Mouse (Mus musculus) embryonic fibroblast, embryonic 13.5 days (primary cell): ENCODE measurements around the gene Cd5. TPM values are rescaled to one million over a fixed set of nuclear protein-coding genes. Genes with fewer than 3 reads are reported as not detected.
A peak's percentile ranks its signal among the peaks of the same experiment; 100 is the strongest.

Source experiments
- H3K27ac ChIP-seq: 2 replicates; pipeline ENCODE4 v1.5.1; 2012; ENCODE audit warnings: low read length, control low read depth, inconsistent platforms; ENCODE audit not compliant: insufficient read depth
- H3K4me1 ChIP-seq: 2 replicates; pipeline ENCODE4 v1.6.1; 2011; ENCODE audit warnings: low read length; ENCODE audit not compliant: control insufficient read depth, insufficient read depth
- H3K4me3 ChIP-seq: 2 replicates; pipeline ENCODE4 v1.5.1; 2011; ENCODE audit warnings: mild to moderate bottlenecking, control low read depth, low read length; ENCODE audit not compliant: insufficient read depth
- CTCF ChIP-seq: IDR thresholded peaks from 2 replicates; pipeline ENCODE4 v1.5.1; 2011; ENCODE audit warnings: mild to moderate bottlenecking, control low read depth, low read length, moderate library complexity, borderline replicate concordance; ENCODE audit not compliant: insufficient read depth
- POLR2A ChIP-seq: IDR thresholded peaks from 2 replicates; pipeline ENCODE4 v1.6.1; 2011; ENCODE audit warnings: low read depth, mild to moderate bottlenecking, control low read depth, low read length, moderate library complexity
- polyA plus RNA-seq: library from polyadenylated mRNA; stranded (reverse); fragments of >200 nt; gene quantifications from 2 replicates; pipeline ENCODE4 v1.2.4, GENCODE M21; 2011; ENCODE audit warnings: low read depth; ENCODE audit not compliant: missing spikeins, insufficient read length

Gene Cd5
- polyA plus RNA-seq, 1 experiment = not detected

DNA sequence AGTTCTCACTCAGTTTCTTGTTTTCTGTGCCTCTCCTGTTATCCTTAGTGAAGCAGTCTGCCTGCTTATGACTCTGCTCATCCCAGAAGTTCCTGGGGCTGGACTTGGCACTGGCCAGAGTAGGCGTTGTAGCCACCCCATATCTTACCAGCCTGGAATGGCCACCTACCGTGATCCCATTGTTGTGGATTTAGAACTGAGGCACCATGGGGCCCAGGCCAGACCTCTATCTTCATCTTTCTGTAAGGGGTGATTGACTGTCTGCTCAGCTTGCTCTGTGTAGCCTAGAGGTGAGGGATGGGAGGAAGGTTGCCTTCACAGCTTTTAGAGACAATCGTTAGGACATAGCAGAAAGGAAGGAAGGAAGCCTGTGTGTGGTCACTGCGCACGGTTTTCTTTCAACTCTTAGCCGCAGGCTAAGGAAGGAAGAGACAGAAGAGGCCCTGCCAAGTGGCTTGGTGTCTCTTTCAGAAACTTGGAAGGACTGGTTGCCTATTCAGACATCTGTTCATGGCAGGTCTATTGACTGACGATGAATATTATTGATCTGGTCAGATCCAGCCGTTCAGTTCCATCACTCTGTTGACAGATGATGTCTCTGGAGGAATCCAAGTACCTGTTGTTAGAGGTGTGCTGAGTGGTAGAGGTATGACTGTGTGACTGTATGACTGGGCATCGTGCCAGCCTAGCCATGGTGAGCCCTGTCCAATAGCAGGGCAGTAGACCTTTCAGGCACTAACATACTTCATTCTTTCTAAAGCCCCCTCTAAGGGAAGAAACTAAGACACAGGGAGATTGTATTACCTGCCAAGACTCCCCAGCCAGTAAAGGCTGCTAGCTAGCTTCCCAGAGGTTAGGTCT, 40.4 kb downstream of the Cd5 start:
- peak overlapping the region; percentile 66 for H3K27ac ChIP-seq
- H3K4me1 ChIP-seq = peaks cover 23% of the 10 kb centered on the region
- no peak for TF ChIP-seq CTCF
- H3K4me3 ChIP-seq = no peak overlapping the region

GRCm38 (mm10) chr19:10695801-10696200, 43.0 kb downstream of the Cd5 start:
- no peak overlapping the region for H3K27ac ChIP-seq
- no peak overlapping the region for H3K4me3 ChIP-seq
- H3K4me1 ChIP-seq = peaks cover 18% of the 10 kb centered on the region
- TF ChIP-seq POLR2A (no peak), CTCF (no peak)

GRCm38 (mm10) chr19:10693926-10694682, 44.7 kb downstream of the Cd5 start:
- TF ChIP-seq POLR2A = no peak
- H3K4me1 ChIP-seq = peaks cover 22% of the 10 kb centered on the region
- peak overlapping the region; percentile 3; the same call in 1 of the 2 replicates for H3K27ac ChIP-seq
- H3K4me3 ChIP-seq = no peak overlapping the region

DNA sequence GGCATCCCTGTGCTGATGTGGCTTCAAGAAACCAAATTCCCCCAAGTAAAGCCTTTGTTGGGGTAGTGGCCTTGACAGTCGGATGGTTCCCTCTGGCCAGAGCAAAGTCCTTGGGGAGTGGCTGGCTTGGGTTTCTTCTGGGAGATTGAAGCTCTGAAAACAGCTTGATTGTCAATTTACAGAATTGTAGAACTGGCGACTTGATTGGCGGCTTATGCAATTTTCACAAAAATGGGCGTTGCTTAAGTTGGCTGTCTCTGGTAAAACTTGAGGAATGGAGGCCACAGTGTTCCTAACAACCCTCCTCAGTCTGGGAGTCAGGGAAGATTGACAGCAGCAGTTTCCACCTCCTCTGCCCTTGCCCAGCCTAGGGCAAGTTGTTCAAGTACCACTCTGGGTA, 46.4 kb downstream of the Cd5 start:
- H3K4me1 ChIP-seq = peaks cover 16% of the 10 kb centered on the region
- no peak overlapping the region for H3K27ac ChIP-seq
- H3K4me3 ChIP-seq = no peak overlapping the region
- TF ChIP-seq POLR2A (no peak), CTCF (no peak)

DNA sequence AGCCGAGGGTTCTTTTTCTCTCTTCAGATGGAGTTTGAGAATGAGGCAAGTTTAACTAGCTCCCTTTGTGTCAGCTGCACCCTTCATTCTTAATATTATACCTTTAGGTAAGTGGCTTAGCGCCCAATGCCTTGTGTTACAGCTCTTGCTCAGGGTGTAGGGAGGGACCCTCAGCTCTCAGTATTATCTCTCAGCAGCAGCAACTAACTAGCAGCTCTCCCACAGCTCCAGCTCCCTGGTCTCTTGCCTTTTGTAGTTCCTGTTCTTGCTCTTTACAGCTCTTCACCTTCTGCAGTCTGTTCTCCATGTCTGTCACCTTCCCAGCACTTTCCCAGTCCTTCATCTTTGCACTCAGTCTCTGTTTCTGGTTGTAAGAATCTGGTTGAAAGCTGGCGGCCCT, 47.1 kb downstream of the Cd5 start:
- H3K27ac ChIP-seq = no peak overlapping the region
- H3K4me3 ChIP-seq = no peak overlapping the region
- no peak for TF ChIP-seq POLR2A
- no peak for TF ChIP-seq CTCF
- H3K4me1 ChIP-seq = peaks cover 12% of the 10 kb centered on the region

DNA sequence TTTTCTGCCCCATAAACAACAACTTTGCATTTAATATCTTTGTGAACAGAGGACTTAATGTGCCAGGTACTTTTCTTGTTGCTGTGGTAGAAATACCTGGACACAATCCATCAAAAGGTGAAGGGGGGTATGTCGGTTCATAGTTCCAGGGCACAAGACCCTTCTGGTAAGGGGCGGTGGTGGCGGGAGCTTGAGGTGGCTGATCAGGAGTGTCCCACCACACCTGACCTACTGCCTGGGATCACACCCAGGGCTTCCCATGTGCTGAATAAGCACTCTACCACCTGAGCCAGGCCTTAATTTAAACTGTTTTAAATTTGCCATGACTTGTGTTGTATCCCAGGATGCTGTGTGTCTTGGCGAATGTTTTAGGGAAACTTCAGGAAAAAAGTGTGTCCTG, 47.7 kb downstream of the Cd5 start:
- no peak for TF ChIP-seq POLR2A
- no peak for TF ChIP-seq CTCF
- Histone ChIP-seq H3K27ac (no peak overlapping the region), H3K4me1 (peaks cover 12% of the 10 kb centered on the region), H3K4me3 (no peak overlapping the region)

- Histone ChIP-seq H3K27ac (peak overlapping the region; percentile 91), H3K4me1 (peaks cover 10% of the 10 kb centered on the region), H3K4me3 (peak overlapping the region; percentile 26; the same call in 1 of the 2 replicates)
- TF ChIP-seq POLR2A (no peak), CTCF (no peak)
Measured at GRCm38 (mm10) chr19:10690336-10690735, 48.5 kb downstream of the Cd5 start.

GRCm38 (mm10) chr19:10689470-10690166, 49.2 kb downstream of the Cd5 start:
- TF ChIP-seq CTCF (no peak), POLR2A (0 out of 2 replicates have a peak, but pooled peaks have one; percentile 12)
- Histone ChIP-seq H3K4me3 (peak overlapping the region; percentile 93), H3K27ac (peak overlapping the region; percentile 91), H3K4me1 (peaks cover 10% of the 10 kb centered on the region)

- Histone ChIP-seq H3K4me3 (peak within 1 kb of the TSS; percentile 93), H3K4me1 (peaks cover 7% of the 10 kb centered on the region), H3K27ac (peak within 1 kb of the TSS; percentile 91)
- TF ChIP-seq CTCF (no peak), POLR2A (peak; percentile 83)
Measured at GRCm38 (mm10) chr19:10688537-10689352, 50.1 kb downstream of the Cd5 start, which contains the start of gene Vps37c. Vps37c (plus strand) TSS chr19:10688735.
